Mouse (Mus musculus): ENCODE results near the gene Anxa9.
A peak's percentile ranks its signal among the peaks of the same experiment; 100 is the strongest.

The Anxa9 gene

GRCm38 (mm10) chr3:95314075-95314474, 7.1 kb upstream of the Anxa9 start:
- no peak for DNase-seq (ENCODE audit: low spot score)

- DNase-seq (ENCODE audit: low spot score), result no peak
Observed at GRCm38 (mm10) chr3:95313476-95313875, 6.5 kb upstream of the Anxa9 start.

GRCm38 (mm10) chr3:95312623-95313022, 5.6 kb upstream of the Anxa9 start:
- DNase-seq (ENCODE audit: low spot score), result no peak

- DNase-seq (ENCODE audit: low spot score), result no peak
Observed at GRCm38 (mm10) chr3:95310968-95311882, 4.2 kb upstream of the Anxa9 start.

- DNase-seq (ENCODE audit: low spot score), result no peak
Observed at GRCm38 (mm10) chr3:95310496-95310895, 3.5 kb upstream of the Anxa9 start.

- no peak for DNase-seq (ENCODE audit: low spot score)
Observed at GRCm38 (mm10) chr3:95306244-95306643, 732 bp downstream of the Anxa9 start.

GRCm38 (mm10) chr3:95301204-95301796, 5.7 kb downstream of the Anxa9 start:
- DNase-seq (ENCODE audit: low spot score), result no peak

GRCm38 (mm10) chr3:95298018-95298417, 9.0 kb downstream of the Anxa9 start:
- no peak for DNase-seq (ENCODE audit: low spot score)

GRCm38 (mm10) chr3:95296103-95296469, 10.9 kb downstream of the Anxa9 start:
- no peak for DNase-seq (ENCODE audit: low spot score)

GRCm38 (mm10) chr3:95295321-95296102, 11.5 kb downstream of the Anxa9 start:
- peak; percentile 32 for DNase-seq (ENCODE audit: low spot score)

GRCm38 (mm10) chr3:95294718-95295117, 12.3 kb downstream of the Anxa9 start:
- no peak for DNase-seq (ENCODE audit: low spot score)

- DNase-seq (ENCODE audit: low spot score), result no peak
Observed at GRCm38 (mm10) chr3:95294316-95294715, 12.7 kb downstream of the Anxa9 start.

- no peak for DNase-seq (ENCODE audit: low spot score)
Observed at GRCm38 (mm10) chr3:95293537-95293936, 13.4 kb downstream of the Anxa9 start.

GRCm38 (mm10) chr3:95292899-95293298, 14.1 kb downstream of the Anxa9 start:
- no peak for DNase-seq (ENCODE audit: low spot score)

- DNase-seq (ENCODE audit: low spot score), result no peak
Observed at GRCm38 (mm10) chr3:95291041-95291440, 15.9 kb downstream of the Anxa9 start.

GRCm38 (mm10) chr3:95290156-95290555, 16.8 kb downstream of the Anxa9 start:
- DNase-seq (ENCODE audit: low spot score), result no peak

- no peak for DNase-seq (ENCODE audit: low spot score)
Observed at GRCm38 (mm10) chr3:95289419-95289818, 17.6 kb downstream of the Anxa9 start.

GRCm38 (mm10) chr3:95287541-95287940, 19.4 kb downstream of the Anxa9 start:
- DNase-seq (ENCODE audit: low spot score), result no peak

GRCm38 (mm10) chr3:95286510-95286909, 20.5 kb downstream of the Anxa9 start:
- DNase-seq (ENCODE audit: low spot score), result no peak

- DNase-seq (ENCODE audit: low spot score), result no peak
Observed at GRCm38 (mm10) chr3:95286011-95286410, 21.0 kb downstream of the Anxa9 start.

- DNase-seq (ENCODE audit: low spot score), result no peak
Observed at GRCm38 (mm10) chr3:95285390-95285789, 21.6 kb downstream of the Anxa9 start.

- DNase-seq (ENCODE audit: low spot score), result peak; percentile 69
Observed at GRCm38 (mm10) chr3:95284501-95285281, 22.3 kb downstream of the Anxa9 start.
